Mouse (Mus musculus): ENCODE measurements around the gene Psmd9.

Gene Psmd9

DNA sequence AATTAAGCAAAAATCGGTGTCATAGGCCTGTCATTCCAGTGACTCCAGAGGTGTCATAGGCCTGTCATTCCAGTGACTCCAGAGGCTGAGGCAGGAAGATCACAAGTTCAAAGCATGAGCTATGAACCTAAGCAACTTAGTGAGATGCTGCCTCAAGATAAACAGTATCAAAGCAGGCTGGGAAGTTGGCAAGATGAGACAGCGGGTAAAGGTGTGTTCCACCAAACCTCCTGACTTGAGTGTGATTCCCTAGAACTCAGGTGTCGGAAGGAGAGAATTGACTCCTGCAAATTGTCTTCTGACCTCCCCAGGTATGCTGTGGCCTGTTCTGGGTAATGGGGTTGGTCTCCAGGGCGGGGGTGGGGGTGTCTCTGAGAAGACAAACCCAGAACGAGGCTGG, at the start of gene Psmd9:
Psmd9 (plus strand) TSS at position 130 of the 400 bp plus-strand sequence.
- TF ChIP-seq GATA4 (IDR thresholded peaks at IDR 0.05; ENCODE audit: insufficient replicate concordance, low read length), result no peak

- no peak for TF ChIP-seq GATA4 (IDR thresholded peaks at IDR 0.05; ENCODE audit: insufficient replicate concordance, low read length)
Measured at GRCm38 (mm10) chr5:123120624-123121215, 48.5 kb upstream of the Psmd9 start.

GRCm38 (mm10) chr5:123122181-123122580, 47.0 kb upstream of the Psmd9 start:
- no peak for TF ChIP-seq GATA4 (IDR thresholded peaks at IDR 0.05; ENCODE audit: insufficient replicate concordance, low read length)

GRCm38 (mm10) chr5:123125105-123125504, 44.1 kb upstream of the Psmd9 start:
- TF ChIP-seq GATA4 (IDR thresholded peaks at IDR 0.05; ENCODE audit: insufficient replicate concordance, low read length), result no peak

DNA sequence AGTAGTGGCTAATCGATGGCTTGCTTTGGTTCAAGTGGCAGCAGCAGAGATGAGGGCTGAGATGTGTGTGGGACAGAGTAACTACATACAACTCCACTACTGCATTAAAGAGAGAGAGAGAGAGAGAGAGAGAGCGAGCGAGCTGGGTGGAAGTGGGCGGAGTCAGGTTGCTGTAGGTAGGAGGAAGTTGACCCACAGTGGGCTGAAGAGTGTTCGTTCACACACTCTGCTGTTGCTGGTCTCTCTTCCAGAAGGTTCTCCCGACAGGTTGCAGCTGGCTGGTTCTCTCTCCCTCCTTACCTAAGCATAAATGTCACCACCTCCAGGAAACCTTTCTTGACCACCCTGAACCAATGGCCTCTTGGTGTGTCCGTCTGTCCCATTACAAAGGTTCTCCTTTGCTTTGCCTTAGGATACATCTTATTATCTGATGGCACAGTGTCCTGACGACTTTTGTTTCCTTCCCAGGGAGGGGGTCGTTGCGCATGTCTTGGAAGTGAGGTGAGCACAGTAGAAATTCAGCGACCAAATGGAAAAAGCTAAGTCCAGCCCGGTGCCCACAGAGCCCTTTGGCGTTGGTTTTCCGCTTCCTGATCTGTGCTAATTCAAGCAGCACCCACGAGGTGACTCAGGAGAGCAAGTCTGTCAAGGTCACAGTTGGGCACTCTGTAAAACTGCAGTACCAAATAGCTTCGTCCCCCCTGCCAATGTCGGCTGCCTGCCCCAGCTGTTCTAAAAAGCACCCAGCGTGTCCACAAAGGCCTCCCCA, 43.4 kb upstream of the Psmd9 start:
- TF ChIP-seq GATA4 (IDR thresholded peaks at IDR 0.05; ENCODE audit: insufficient replicate concordance, low read length), result no peak

DNA sequence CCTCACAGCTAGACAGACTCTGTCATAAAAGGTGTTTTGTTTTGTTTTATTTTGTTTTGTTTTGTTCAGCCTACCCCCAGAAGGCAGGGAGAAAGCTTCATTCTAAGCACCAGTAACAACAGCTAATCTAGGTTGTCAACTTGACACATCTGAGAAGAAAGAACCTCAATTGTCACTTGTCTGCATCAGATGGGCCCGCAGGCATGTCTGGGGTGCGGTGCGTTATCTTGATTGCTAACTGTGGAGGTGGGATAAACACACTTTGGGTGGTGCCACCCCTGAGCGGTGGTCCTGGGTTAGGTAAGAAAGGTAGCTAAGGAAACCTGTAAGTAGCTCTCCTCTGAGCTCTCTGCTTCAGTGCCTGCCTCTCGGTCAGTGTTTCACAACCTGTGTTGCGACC, 42.2 kb upstream of the Psmd9 start:
- TF ChIP-seq GATA4 (IDR thresholded peaks at IDR 0.05; ENCODE audit: insufficient replicate concordance, low read length), result no peak

DNA sequence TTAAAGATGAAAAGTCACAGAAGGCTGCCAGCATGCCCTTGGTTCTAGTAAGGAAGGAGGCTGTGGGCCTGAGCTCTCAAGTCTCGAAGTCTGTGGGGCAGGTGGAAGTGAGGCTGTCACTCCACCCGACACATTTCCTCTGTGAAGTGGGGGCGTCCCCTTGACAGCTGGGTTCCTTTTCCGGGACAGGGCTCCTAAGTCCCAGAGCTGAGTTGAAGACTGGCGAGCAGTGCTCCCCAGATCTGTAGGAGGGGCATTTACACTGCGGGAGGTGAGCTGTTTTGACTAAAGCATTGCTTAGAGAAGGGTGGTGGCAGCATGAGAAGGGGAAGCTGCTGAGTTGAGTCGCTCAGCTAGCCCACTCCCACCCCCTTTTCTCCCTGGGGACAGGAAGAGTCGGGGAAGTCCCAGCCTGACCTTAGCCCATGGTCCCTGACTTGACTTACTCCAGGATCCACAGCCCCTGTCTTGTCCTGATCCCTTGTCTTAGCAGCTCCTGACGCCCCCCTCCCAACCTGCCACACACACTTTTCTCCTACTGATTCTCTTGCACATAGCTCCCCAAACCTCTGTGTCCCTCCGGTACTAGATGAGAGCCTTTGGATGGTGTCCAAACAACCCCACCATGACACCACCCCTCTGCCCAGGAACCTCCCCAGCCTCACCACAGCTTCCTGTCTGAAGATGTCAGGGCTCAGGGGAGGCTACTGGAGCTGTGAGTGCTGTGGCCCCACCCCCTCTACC, 40.6 kb upstream of the Psmd9 start:
- TF ChIP-seq GATA4 (IDR thresholded peaks at IDR 0.05; ENCODE audit: insufficient replicate concordance, low read length), result no peak

DNA sequence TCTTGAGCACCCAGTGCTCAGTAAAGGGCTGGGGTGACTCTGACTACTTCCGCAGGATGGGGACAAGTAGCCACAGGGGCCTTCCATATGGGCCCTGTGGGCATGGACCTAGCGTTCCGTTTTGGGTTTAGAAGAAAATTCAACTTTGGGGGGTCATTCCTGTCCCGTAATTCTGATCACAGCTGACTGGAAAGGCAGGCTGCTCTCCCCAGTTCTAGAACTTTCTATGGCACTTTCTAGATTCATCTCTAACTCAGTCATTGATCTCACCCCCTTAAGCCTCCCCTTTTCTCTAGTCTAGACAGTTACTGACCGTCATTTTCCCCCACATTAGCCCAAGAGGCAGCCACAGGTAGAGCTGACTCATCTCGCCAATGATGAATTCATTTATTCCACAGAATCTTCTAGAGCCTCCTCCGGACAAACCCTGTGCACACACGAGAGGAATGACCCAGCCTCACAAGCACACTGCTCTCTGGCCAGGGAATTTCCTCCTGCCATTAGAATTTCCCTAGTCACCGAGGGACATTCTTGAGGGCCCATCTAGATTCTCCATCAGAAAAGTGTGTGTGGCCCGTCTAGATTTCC, 39.9 kb upstream of the Psmd9 start:
- no peak for TF ChIP-seq GATA4 (IDR thresholded peaks at IDR 0.05; ENCODE audit: insufficient replicate concordance, low read length)

GRCm38 (mm10) chr5:123130030-123130813, 39.0 kb upstream of the Psmd9 start:
- no peak for TF ChIP-seq GATA4 (IDR thresholded peaks at IDR 0.05; ENCODE audit: insufficient replicate concordance, low read length)

- no peak for TF ChIP-seq GATA4 (IDR thresholded peaks at IDR 0.05; ENCODE audit: insufficient replicate concordance, low read length)
Measured at GRCm38 (mm10) chr5:123130814-123131148, 38.4 kb upstream of the Psmd9 start.

- TF ChIP-seq GATA4 (IDR thresholded peaks at IDR 0.05; ENCODE audit: insufficient replicate concordance, low read length), result no peak
Measured at GRCm38 (mm10) chr5:123132308-123133071, 36.7 kb upstream of the Psmd9 start, which contains the start of gene Rhof. TSS of gene Rhof (minus strand) at chr5:123132692.

DNA sequence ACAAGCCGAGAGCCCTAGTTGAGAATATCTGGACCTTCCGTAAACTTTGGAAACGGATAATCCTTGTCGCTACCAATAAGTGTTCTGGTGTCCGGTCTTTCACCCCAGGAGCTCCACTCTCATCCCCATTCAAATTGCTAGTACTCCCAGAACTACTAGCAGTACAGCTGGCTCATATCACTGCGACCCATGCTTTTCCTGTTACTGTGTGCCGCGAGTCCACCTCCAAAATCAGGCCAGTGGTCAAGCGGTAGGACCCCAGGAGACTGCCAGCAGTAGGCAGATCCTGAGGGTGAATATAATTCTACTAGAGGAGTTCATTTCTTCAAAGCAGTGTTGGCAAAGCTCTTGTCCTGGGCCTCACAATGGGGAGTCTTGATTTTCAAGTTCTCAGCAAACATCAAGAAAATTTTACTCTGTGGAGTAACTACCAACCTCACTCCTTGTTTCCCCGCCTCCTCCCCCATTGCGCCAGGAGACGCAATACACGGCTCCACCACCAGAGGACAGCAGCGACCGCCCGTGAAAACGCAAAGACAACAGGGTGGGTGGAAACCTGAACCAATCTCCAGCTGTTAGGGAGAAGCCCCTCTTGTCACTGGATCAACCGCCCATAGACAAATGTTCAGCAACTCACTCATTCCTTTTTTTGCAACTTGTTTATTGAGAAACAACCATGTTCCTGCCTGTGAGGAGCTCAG, 36.0 kb upstream of the Psmd9 start:
- no peak for TF ChIP-seq GATA4 (IDR thresholded peaks at IDR 0.05; ENCODE audit: insufficient replicate concordance, low read length)

DNA sequence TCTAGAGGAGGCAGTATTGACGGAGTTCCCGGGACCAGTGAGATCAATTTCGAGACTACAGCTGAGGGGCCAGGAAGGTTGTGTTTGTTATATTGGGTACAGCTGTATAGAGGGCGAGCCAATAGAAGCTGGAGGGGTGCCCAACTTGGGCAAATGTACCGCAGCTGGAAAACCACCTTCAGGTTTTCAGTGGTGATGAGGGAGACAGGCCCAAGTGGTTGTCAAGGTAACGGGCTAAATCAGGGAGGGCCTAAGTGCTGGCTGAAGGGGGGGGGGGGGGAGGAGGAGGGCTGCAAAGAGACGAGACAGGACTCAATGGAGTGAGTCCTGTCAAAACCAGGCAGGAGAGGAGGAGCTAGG, 35.4 kb upstream of the Psmd9 start:
- no peak for TF ChIP-seq GATA4 (IDR thresholded peaks at IDR 0.05; ENCODE audit: insufficient replicate concordance, low read length)

Data from liver, adult (tissue).